Mouse (Mus musculus) adrenal gland, postnatal 0 days (tissue): Measurements from ENCODE around the gene Evi5l. TPM values are rescaled to one million over a fixed set of nuclear protein-coding genes. Genes with fewer than 3 reads are reported as not detected.

Experiments used
- polyA plus RNA-seq: library from polyadenylated mRNA; unstranded; fragments of >200 nt; fragmentation: Nextera tagmentation; extraction: Ambion mirVana; gene quantifications from 2 replicates; pipeline ENCODE4 v1.2.1, GENCODE M21; 2015

Gene Evi5l
- polyA plus RNA-seq: 15.9 and 19.5 TPM in 2 replicates

GRCm38 (mm10) chr8:4165852-4166751 lies at the start of gene Evi5l:
TSS of gene Evi5l (plus strand) at chr8:4166567.

GRCm38 (mm10) chr8:4133798-4134197 lies 32.6 kb upstream of the Evi5l start, which contains the start of gene Cd209g:
TSS of gene Cd209g (plus strand) at chr8:4134098.

GRCm38 (mm10) chr8:4216791-4217621 lies 50.6 kb downstream of the Evi5l start, which contains the start of gene Prr36:
TSS of gene Prr36 (minus strand) at chr8:4217459.

GRCm38 (mm10) chr8:4226739-4227347 lies 60.5 kb downstream of the Evi5l start, which contains the start of gene Lrrc8e:
TSS of gene Lrrc8e (plus strand) at chr8:4226827.

GRCm38 (mm10) chr8:4238434-4239192 lies 72.2 kb downstream of the Evi5l start, which contains the start of the genes Map2k7 and Gm49320:
TSS of gene Map2k7 (plus strand) at chr8:4238740.
TSS of gene Gm49320 (plus strand) at chr8:4238865.

GRCm38 (mm10) chr8:4247951-4248540 lies 81.7 kb downstream of the Evi5l start, which contains the start of gene Tgfbr3l:
TSS of gene Tgfbr3l (plus strand) at chr8:4248214.

GRCm38 (mm10) chr8:4252934-4253841 lies 86.8 kb downstream of the Evi5l start, which contains the start of gene Snapc2:
TSS of gene Snapc2 (plus strand) at chr8:4253080.

GRCm38 (mm10) chr8:4259125-4259804 lies 92.9 kb downstream of the Evi5l start, which contains the start of gene Ctxn1:
TSS of gene Ctxn1 (minus strand) at chr8:4259274.

Other genes with a start within 250 kb of the Evi5l start
- not detected in 2 replicates for gene Cd209b, start 239.7 kb upstream of the Evi5l start, polyA plus RNA-seq
- 0.14 and 0.22 TPM in 2 replicates for gene Cd209c, start 211.8 kb upstream of the Evi5l start, polyA plus RNA-seq
- 0.66 TPM in 1 of 2 replicates, not detected in the other for gene Cd209f, start 60.7 kb upstream of the Evi5l start, polyA plus RNA-seq
- gene Cd209g, start 32.5 kb upstream of the Evi5l start, polyA plus RNA-seq: not detected in 2 replicates
- 5.1 and 11.1 TPM in 2 replicates for gene Prr36, start 50.9 kb downstream of the Evi5l start, polyA plus RNA-seq
- gene Lrrc8e, start 60.3 kb downstream of the Evi5l start, polyA plus RNA-seq: 2.2 and 4.1 TPM in 2 replicates
- 23.0 and 34.2 TPM in 2 replicates for gene Map2k7, start 72.2 kb downstream of the Evi5l start, polyA plus RNA-seq
- 0.41 and 1.6 TPM in 2 replicates for gene Gm49320, start 72.3 kb downstream of the Evi5l start, polyA plus RNA-seq
- 2.6 and 4.0 TPM in 2 replicates for gene Tgfbr3l, start 81.6 kb downstream of the Evi5l start, polyA plus RNA-seq
- 34.8 and 46.2 TPM in 2 replicates for gene Snapc2, start 86.5 kb downstream of the Evi5l start, polyA plus RNA-seq
- gene Ctxn1, start 92.7 kb downstream of the Evi5l start, polyA plus RNA-seq: 40.0 and 80.7 TPM in 2 replicates
- gene Timm44, start 109.3 kb downstream of the Evi5l start, polyA plus RNA-seq: 41.8 and 69.5 TPM in 2 replicates
- 9.5 and 12.4 TPM in 2 replicates for gene Ccl25, start 158.6 kb downstream of the Evi5l start, polyA plus RNA-seq
- 58.6 and 95.3 TPM in 2 replicates for gene Elavl1, start 158.8 kb downstream of the Evi5l start, polyA plus RNA-seq